Mouse (Mus musculus) forebrain, embryonic 10.5 days (tissue): ENCODE measurements around the gene Tfeb. TPM values are rescaled to one million over a fixed set of nuclear protein-coding genes. Genes with fewer than 3 reads are reported as not detected.

Source experiments
- DNase-seq: peaks from one replicate; pipeline ENCODE4 v3.0.0-alpha.2; 2017; ENCODE audit warnings: low spot score; ENCODE audit errors: extremely low spot score
- H3K27ac ChIP-seq: fragments of 300-500 bp; sonication (generic); 2 replicates; pipeline ENCODE4 v1.5.1; 2016; ENCODE audit warnings: mild to moderate bottlenecking
- H3K27me3 ChIP-seq: fragments of 300-500 bp; sonication (generic); 2 replicates; pipeline ENCODE4 v1.6.1; 2016; ENCODE audit warnings: mild to moderate bottlenecking; ENCODE audit not compliant: poor library complexity, severe bottlenecking
- H3K36me3 ChIP-seq: fragments of 300-500 bp; sonication (generic); replicated peaks from 2 replicates; pipeline ENCODE4 v1.6.1; 2016; ENCODE audit warnings: mild to moderate bottlenecking, moderate library complexity
- H3K4me1 ChIP-seq: fragments of 300-500 bp; sonication (generic); 2 replicates; pipeline ENCODE4 v1.6.1; 2016
- H3K4me3 ChIP-seq: fragments of 300-500 bp; sonication (generic); 2 replicates; pipeline ENCODE4 v1.5.1; 2016; ENCODE audit warnings: mild to moderate bottlenecking, moderate library complexity
- H3K9me3 ChIP-seq: fragments of 300-500 bp; sonication (generic); 2 replicates; pipeline ENCODE4 v1.6.1; 2016; ENCODE audit warnings: mild to moderate bottlenecking, moderate library complexity
- WGBS: fragments of 180-500 bp; shearing (Covaris S2); methylation state at CpG from one replicate; pipeline ENCODE4 v1.1.7; 2016; 5-methylcytosine and 5-hydroxymethylcytosine counted together
- polyA plus RNA-seq: library from polyadenylated mRNA; unstranded; fragments of >200 nt; fragmentation: Nextera tagmentation; extraction: Ambion mirVana; gene quantifications from 2 replicates; pipeline ENCODE4 v1.2.1, GENCODE M21; 2016

Gene Tfeb
- polyA plus RNA-seq, 1 experiment from 2014 or later = 2.2 TPM

DNA sequence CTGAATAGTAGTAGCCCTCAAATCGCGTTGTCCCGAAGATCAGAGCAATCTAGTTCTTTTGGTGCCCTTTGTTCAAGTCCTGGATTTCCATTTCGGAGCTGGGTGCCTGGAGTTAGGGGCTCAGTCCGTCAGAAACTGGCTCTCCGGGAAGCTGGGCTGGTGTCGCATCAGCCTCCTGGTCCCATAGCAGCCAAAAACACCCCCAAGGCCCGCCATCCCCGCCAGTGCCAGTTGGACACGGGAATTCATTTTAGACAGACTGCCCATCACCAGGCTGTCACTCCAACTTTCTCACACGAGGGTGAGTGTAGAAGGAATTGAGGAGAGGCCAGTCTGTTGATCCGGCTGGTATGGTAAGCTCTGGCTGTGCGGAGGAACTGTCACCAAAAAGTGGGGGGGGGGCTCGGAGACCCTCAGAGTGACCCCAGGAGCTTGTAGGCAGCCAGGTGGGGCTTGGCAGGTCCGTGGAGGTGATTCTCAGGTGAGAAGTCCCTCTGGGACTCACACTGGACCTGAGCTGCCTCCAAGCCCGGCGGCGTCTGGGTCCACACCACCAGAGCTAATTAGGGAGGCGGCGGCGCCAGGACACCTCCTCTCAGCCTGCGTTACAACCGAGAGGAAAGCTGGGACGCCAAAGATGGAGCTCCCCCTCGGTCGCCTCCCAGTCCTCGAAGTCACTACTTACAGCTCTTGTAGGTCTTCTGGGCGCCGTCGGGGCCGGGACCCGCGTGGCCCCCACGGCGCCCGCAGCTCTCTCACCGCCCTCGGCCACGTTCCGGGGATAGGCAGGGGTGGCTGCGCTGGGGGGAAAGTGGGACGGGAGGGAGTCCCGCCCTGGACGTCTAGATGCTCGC lies 97.0 kb downstream of the Tfeb start:
- Histone ChIP-seq H3K4me3 (peak overlapping the region; percentile 74), H3K27me3 (peaks cover 93% of the 10 kb centered on the region), H3K27ac (peak overlapping the region; percentile 85), H3K4me1 (peaks cover 63% of the 10 kb centered on the region), H3K9me3 (no peaks in the 10 kb centered on the region), H3K36me3 (peaks cover 16% of the 10 kb centered on the region; the same call in 1 of the 2 replicates)
- 1% methylated on average over 45 of the region's 45 CpGs for WGBS
- peak; percentile 47 for DNase-seq

DNA sequence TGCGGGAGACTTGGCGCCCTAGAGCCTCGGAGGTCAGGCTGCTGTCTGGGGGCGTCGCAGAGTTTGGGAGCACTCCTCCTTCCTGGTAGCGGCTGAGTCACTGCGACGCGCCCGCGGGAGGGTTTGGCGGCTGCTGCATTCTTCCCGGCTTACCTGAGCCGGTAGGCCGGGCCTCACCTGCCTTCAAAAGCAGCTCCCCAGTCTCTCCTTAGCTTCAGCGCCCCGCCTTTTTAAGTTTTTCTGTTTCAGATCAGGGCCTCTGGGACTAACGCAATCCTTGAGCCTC lies 97.6 kb downstream of the Tfeb start, which contains the start of gene Mdfi:
Mdfi (minus strand) TSS at position 210 of the 286 bp plus-strand sequence.
- Histone ChIP-seq H3K36me3 (peaks cover 12% of the 10 kb centered on the region; the same call in 1 of the 2 replicates), H3K4me1 (peaks cover 57% of the 10 kb centered on the region), H3K27ac (peak within 1 kb of the TSS; percentile 85), H3K27me3 (peaks cover 88% of the 10 kb centered on the region), H3K4me3 (peak within 1 kb of the TSS; percentile 74), H3K9me3 (no peaks in the 10 kb centered on the region)
- 2% methylated on average over 18 of the region's 18 CpGs for WGBS
- DNase-seq = no peak

DNA sequence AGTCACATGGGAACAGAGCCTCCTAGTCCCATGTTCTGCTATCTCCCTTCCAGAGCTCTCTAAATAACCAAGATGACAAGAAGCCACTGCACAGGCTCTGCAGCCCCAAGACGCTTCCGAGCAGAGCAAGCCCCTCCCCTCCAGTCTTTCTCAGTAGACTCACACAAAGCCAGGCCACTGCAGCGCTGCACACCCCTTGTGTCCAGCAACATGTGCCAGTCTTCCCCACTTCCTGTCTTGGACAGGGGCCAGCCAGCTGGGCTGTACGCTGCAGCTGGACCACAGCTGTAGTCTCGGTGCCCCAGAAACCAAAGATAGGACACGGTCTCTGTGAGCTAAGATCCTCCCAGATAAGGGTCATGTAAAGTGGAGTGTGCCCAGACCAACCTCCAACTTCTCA lies 101.0 kb downstream of the Tfeb start:
- no peaks in the 10 kb centered on the region for H3K36me3 ChIP-seq
- no peak overlapping the region for H3K27ac ChIP-seq
- H3K9me3 ChIP-seq = no peaks in the 10 kb centered on the region
- H3K4me3 ChIP-seq = no peak overlapping the region
- H3K4me1 ChIP-seq = peaks cover 25% of the 10 kb centered on the region
- peaks cover 55% of the 10 kb centered on the region for H3K27me3 ChIP-seq
- WGBS = 70% methylated on average over 6 of the region's 6 CpGs
- no peak for DNase-seq

DNA sequence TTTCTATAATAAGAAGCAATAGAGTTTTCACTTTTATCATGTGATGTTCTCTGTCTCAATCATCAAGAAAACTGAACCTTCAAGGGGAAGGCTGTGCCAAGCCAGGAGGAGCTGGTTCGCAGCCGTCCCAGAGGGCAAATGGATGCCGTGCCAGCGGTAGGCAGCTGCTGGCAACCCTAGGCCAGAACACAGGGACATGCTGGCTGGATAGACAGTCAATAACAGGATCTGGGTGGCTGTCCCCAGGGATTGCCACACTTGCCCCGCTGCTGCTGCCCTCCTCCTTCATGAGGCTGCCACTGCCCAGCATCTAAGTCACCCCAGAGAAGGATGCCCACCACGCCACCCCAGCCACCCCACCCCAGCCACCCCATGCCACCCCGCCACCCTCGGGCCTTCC lies 104.7 kb downstream of the Tfeb start:
- no peak for DNase-seq
- WGBS = 85% methylated on average over 8 of the region's 8 CpGs

More for the DNA sequence above, 104.7 kb downstream of the Tfeb start:
- peaks cover 18% of the 10 kb centered on the region for H3K27me3 ChIP-seq
- 0 out of 2 replicates have a peak overlapping the region, but pooled peaks have one; percentile 30 for H3K27ac ChIP-seq
- peaks cover 6% of the 10 kb centered on the region for H3K4me1 ChIP-seq
- no peak overlapping the region for H3K4me3 ChIP-seq
- H3K36me3 ChIP-seq = no peaks in the 10 kb centered on the region
- H3K9me3 ChIP-seq = peaks cover 7% of the 10 kb centered on the region

Other genes with a start within 250 kb of the Tfeb start
- gene Taf8, start 234.7 kb upstream of the Tfeb start, polyA plus RNA-seq = 32.5 and 33.3 TPM in 2 replicates
- gene Ccnd3, start 232.0 kb upstream of the Tfeb start, polyA plus RNA-seq = 296 and 313 TPM in 2 replicates
- gene Bysl, start 125.5 kb upstream of the Tfeb start, polyA plus RNA-seq = 43.2 and 45.4 TPM in 2 replicates
- 43.4 and 47.5 TPM in 2 replicates for gene Med20, start 125.4 kb upstream of the Tfeb start, polyA plus RNA-seq
- 1.5 and 1.9 TPM in 2 replicates for gene Gm20517, start 125.4 kb upstream of the Tfeb start, polyA plus RNA-seq
- gene Usp49, start 106.3 kb upstream of the Tfeb start, polyA plus RNA-seq = 5.0 and 6.0 TPM in 2 replicates
- 362 and 379 TPM in 2 replicates for gene Tomm6, start 48.6 kb upstream of the Tfeb start, polyA plus RNA-seq
- gene Frs3, start 48.0 kb upstream of the Tfeb start, polyA plus RNA-seq = 7.5 and 8.6 TPM in 2 replicates
- 0.14 and 0.22 TPM in 2 replicates for gene Gm21981, start 42.6 kb upstream of the Tfeb start, polyA plus RNA-seq
- gene Prickle4, start 42.3 kb upstream of the Tfeb start, polyA plus RNA-seq = 0.70 and 0.90 TPM in 2 replicates
- gene Pgc, start 10.2 kb upstream of the Tfeb start, polyA plus RNA-seq = not detected in 2 replicates
- gene Mdfi, start 97.7 kb downstream of the Tfeb start, polyA plus RNA-seq = 13.1 and 13.2 TPM in 2 replicates
- 16.6 and 18.0 TPM in 2 replicates for gene Foxp4, start 187.6 kb downstream of the Tfeb start, polyA plus RNA-seq